Mouse (Mus musculus): Measurements from ENCODE around the gene Rgl1.

- no peak for TF ChIP-seq CTCF (IDR thresholded peaks at IDR 0.05; ENCODE audit: control insufficient read depth, insufficient read depth, insufficient read length)
- no peak for TF ChIP-seq MAX (IDR thresholded peaks at IDR 0.05)
- TF ChIP-seq USF1 (IDR thresholded peaks at IDR 0.05; ENCODE audit: low read depth), result no peak
- TF ChIP-seq FOSL1 (IDR thresholded peaks at IDR 0.05; ENCODE audit: insufficient read depth, low read length, poor library complexity, severe bottlenecking), result no peak
Observed at GRCm38 (mm10) chr1:152639344-152639743, 126.8 kb downstream of the Rgl1 start.
